Mouse (Mus musculus) MEL (cell line): ENCODE data around the gene Krt75. TPM values are rescaled to one million over a fixed set of nuclear protein-coding genes. Genes with fewer than 3 reads are reported as not detected.

Experiments
- DNase-seq: peaks from one replicate; pipeline ENCODE4 v3.0.0; 2011; ENCODE audit warnings: low read depth, low spot score
- H3K27ac ChIP-seq: 2 replicates; pipeline ENCODE4 v1.5.1; 2012; ENCODE audit warnings: low read depth, mild to moderate bottlenecking, control low read depth, low read length, moderate library complexity; ENCODE audit not compliant: control insufficient read depth
- H3K27me3 ChIP-seq, 2 experiments: fragments of 150-350 bp in 1 of 2; sonication (generic) in 1 of 2; 2 replicates each; pipeline ENCODE4 v1.6.1; 2012; ENCODE audit warnings: low read length in 2 of 2, mild to moderate bottlenecking in 2 of 2, improper control_type of control experiment in 1 of 2, moderate library complexity in 1 of 2; ENCODE audit not compliant: insufficient read depth in 2 of 2, control insufficient read depth in 1 of 2
- H3K36me3 ChIP-seq, 2 experiments: 2 replicates each; pipeline ENCODE4 v1.6.1; 2012 to 2014; ENCODE audit warnings: low read length in 2 of 2, improper control_type of control experiment in 1 of 2, inconsistent platforms in 1 of 2, mild to moderate bottlenecking in 1 of 2; ENCODE audit not compliant: insufficient read depth in 2 of 2, control insufficient read depth in 1 of 2
- H3K4me1 ChIP-seq, 2 experiments: fragments of 150-350 bp in 1 of 2; sonication (generic) in 1 of 2; 2 replicates each; pipeline ENCODE4 v1.6.1; 2012; ENCODE audit warnings: low read length in 2 of 2, improper control_type of control experiment in 1 of 2, mild to moderate bottlenecking in 1 of 2; ENCODE audit not compliant: insufficient read depth in 2 of 2, control insufficient read depth in 1 of 2
- H3K4me3 ChIP-seq, 2 experiments: fragments of 150-350 bp in 1 of 2; sonication (generic) in 1 of 2; 2 replicates each; pipeline ENCODE4 v1.5.1; 2012; ENCODE audit warnings: low read depth in 2 of 2, low read length in 2 of 2, mild to moderate bottlenecking in 2 of 2, moderate library complexity in 2 of 2, control low read depth in 1 of 2, improper control_type of control experiment in 1 of 2; ENCODE audit not compliant: control insufficient read depth in 1 of 2, insufficient read depth in 1 of 2
- H3K79me2 ChIP-seq: 2 replicates; pipeline ENCODE4 v1.6.1; 2012; ENCODE audit warnings: mild to moderate bottlenecking, low read length, moderate library complexity; ENCODE audit not compliant: control insufficient read depth, poor library complexity, insufficient read depth
- H3K9ac ChIP-seq: 2 replicates; pipeline ENCODE4 v1.6.1; 2012; ENCODE audit warnings: low read depth, mild to moderate bottlenecking, control low read depth, low read length, moderate library complexity; ENCODE audit not compliant: control insufficient read depth, poor library complexity, severe bottlenecking
- H3K9me3 ChIP-seq: fragments of 150-350 bp; sonication (generic); replicated peaks from 2 replicates; pipeline ENCODE4 v1.6.1; 2012; ENCODE audit warnings: mild to moderate bottlenecking, low read length, improper control_type of control experiment, moderate library complexity; ENCODE audit not compliant: insufficient read depth
- BHLHE40 ChIP-seq: IDR thresholded peaks from 2 replicates; pipeline ENCODE4 v1.6.1; 2012; ENCODE audit warnings: low read depth, mild to moderate bottlenecking, inconsistent platforms, low read length, improper control_type of control experiment, borderline replicate concordance
- JUND ChIP-seq: IDR thresholded peaks from 2 replicates; pipeline ENCODE4 v1.6.1; 2011; ENCODE audit warnings: low read depth, mild to moderate bottlenecking, improper control_type of control experiment, low read length
- MAZ ChIP-seq: IDR thresholded peaks from 2 replicates; pipeline ENCODE4 v1.6.1; 2012; ENCODE audit warnings: low read depth, mild to moderate bottlenecking, inconsistent platforms, low read length, improper control_type of control experiment
- MXI1 ChIP-seq: IDR thresholded peaks from 2 replicates; pipeline ENCODE4 v1.6.1; 2011; ENCODE audit warnings: mild to moderate bottlenecking, low read depth, low read length, improper control_type of control experiment
- MYB ChIP-seq: IDR thresholded peaks from 2 replicates; pipeline ENCODE4 v1.6.1; 2011; ENCODE audit warnings: mild to moderate bottlenecking, low read depth, low read length, improper control_type of control experiment
- MYC ChIP-seq: IDR thresholded peaks from 2 replicates; pipeline ENCODE4 v1.6.1; 2011; ENCODE audit warnings: low read depth, mild to moderate bottlenecking, low read length, improper control_type of control experiment, moderate library complexity
- POLR2AphosphoS5 ChIP-seq: IDR thresholded peaks from 2 replicates; pipeline ENCODE4 v1.6.1; 2012; ENCODE audit warnings: low read depth, borderline replicate concordance, mild to moderate bottlenecking, inconsistent platforms, low read length, moderate library complexity, mixed read lengths
- RAD21 ChIP-seq: IDR thresholded peaks from 2 replicates; pipeline ENCODE4 v1.6.1; 2011; ENCODE audit warnings: mild to moderate bottlenecking, low read depth, low read length, improper control_type of control experiment
- TAL1 ChIP-seq: IDR thresholded peaks from 2 replicates; pipeline ENCODE4 v1.6.1; 2012; ENCODE audit warnings: mild to moderate bottlenecking, inconsistent platforms, low read length, moderate library complexity, mixed read lengths
- TBP ChIP-seq: IDR thresholded peaks from 2 replicates; pipeline ENCODE4 v1.8.0; 2011; ENCODE audit warnings: low read depth, low read length, improper control_type of control experiment
- USF1 ChIP-seq: IDR thresholded peaks from 2 replicates; pipeline ENCODE4 v1.6.1; 2014; ENCODE audit warnings: low read depth, mild to moderate bottlenecking, inconsistent platforms, low read length, improper control_type of control experiment, moderate library complexity
- polyA plus RNA-seq, 2 experiments: library from polyadenylated mRNA; stranded (reverse) in 1 of 2; unstranded in 1 of 2; fragments of >175 nt in 1 of 2; fragments of >200 nt in 1 of 2; gene quantifications; 2 replicates each; pipeline versions ENCODE4 v1.2.1 to v1.2.4; 2012; ENCODE audit warnings: low replicate concordance in 2 of 2, low read depth in 1 of 2; ENCODE audit not compliant: insufficient read length in 2 of 2, insufficient read depth in 1 of 2, missing spikeins in 1 of 2
- total RNA-seq: library from RNA; depleted of rRNA; stranded (reverse); fragments of 300-350 nt; gene quantifications from 2 replicates; pipeline ENCODE4 v1.2.3, GENCODE M21; 2012

The Krt75 gene
- total and polyA plus RNA-seq, 3 experiments: not detected

- Histone ChIP-seq H3K27me3 (no peaks in the 10 kb centered on the region), H3K36me3 (no peaks in the 10 kb centered on the region), H3K9me3 (no peaks in the 10 kb centered on the region), H3K27ac (no peak overlapping the region), H3K4me3 (no peak overlapping the region), H3K9ac (no peak overlapping the region), H3K4me1 (no peaks in the 10 kb centered on the region), H3K79me2 (no peaks in the 10 kb centered on the region)
- no peak for DNase-seq
- TF ChIP-seq MAZ (no peak), USF1 (no peak)
These were observed 35.2 kb downstream of the Krt75 start for GRCm38 (mm10) chr15:101538580-101538900.

DNA sequence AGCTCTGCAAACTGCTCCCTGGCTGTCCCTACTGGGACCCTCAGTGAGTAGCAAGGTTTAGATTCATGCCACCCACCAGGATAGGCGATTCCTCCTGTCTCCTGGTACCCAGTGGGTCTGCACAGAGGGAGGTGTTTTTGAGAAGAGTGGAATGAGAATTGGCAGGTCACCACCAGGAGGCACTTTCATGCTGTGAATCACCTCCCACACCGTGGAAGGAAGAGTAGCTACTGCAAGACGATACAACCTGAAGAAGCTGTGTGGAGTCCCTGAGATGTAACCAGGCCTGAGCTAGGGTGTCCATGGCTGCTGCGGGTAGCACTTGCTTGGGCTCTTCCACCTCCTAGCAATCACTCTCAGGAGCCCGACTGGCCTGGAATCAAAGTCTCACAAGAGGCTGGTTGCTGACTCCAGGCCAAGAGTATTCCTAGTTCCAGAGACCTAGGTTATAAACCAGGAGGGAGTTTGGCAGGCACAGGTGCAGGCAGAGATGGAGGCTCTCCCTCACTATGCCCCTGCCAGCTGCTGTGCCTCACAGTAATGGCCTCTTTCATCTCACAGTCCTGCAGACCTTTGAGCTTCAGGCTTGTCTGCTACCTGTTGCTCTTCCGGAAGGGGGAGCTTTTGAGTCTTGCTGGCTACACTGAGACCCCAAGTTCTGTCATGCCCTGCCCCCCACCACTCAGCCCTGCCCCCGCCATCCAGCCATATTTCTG is 35.7 kb downstream of the Krt75 start:
- Histone ChIP-seq H3K4me3 (no peak overlapping the region), H3K79me2 (no peaks in the 10 kb centered on the region), H3K4me1 (no peaks in the 10 kb centered on the region), H3K36me3 (no peaks in the 10 kb centered on the region), H3K27me3 (no peaks in the 10 kb centered on the region), H3K27ac (no peak overlapping the region), H3K9ac (no peak overlapping the region), H3K9me3 (no peaks in the 10 kb centered on the region)
- TF ChIP-seq MYB: no peak
- no peak for TF ChIP-seq BHLHE40
- no peak for TF ChIP-seq USF1
- no peak for TF ChIP-seq MXI1
- DNase-seq: no peak

- TF ChIP-seq RAD21: no peak
- no peak for TF ChIP-seq BHLHE40
- TF ChIP-seq MYC: no peak
- no peak for TF ChIP-seq TBP
- TF ChIP-seq TAL1: no peak
- TF ChIP-seq JUND: no peak
- no peak for TF ChIP-seq POLR2AphosphoS5
- no peak for TF ChIP-seq MXI1
- H3K27me3 ChIP-seq: no peaks in the 10 kb centered on the region
- H3K27ac ChIP-seq: no peak overlapping the region
- no peaks in the 10 kb centered on the region for H3K36me3 ChIP-seq
- no peaks in the 10 kb centered on the region for H3K79me2 ChIP-seq
- no peaks in the 10 kb centered on the region for H3K9me3 ChIP-seq
- no peak overlapping the region for H3K4me3 ChIP-seq
- H3K9ac ChIP-seq: no peak overlapping the region
- DNase-seq: no peak
- H3K4me1 ChIP-seq: no peaks in the 10 kb centered on the region
These were observed 37.5 kb downstream of the Krt75 start for GRCm38 (mm10) chr15:101536054-101536850.
